Mouse (Mus musculus): ENCODE measurements at regions not wholly inside any gene's neighbourhood (a gene's known extent, or its start where the extent isn't known, plus 50 kb on each side); places are given as distances from the start of the nearest gene placed in this dataset.

- no peak for DNase-seq (ENCODE audit: low spot score in 2 of 2)
These were observed 108.4 kb upstream of the Fbxo11 start for GRCm38 (mm10) chr17:88173354-88174032.

- DNase-seq (ENCODE audit: low spot score in 2 of 2): peak in 1 of 2 experiments; percentile 13
These were observed 109.2 kb upstream of the Fbxo11 start for GRCm38 (mm10) chr17:88174242-88174679.

GRCm38 (mm10) chr17:88175951-88176623, 111.0 kb upstream of the Fbxo11 start:
- no peak for DNase-seq (ENCODE audit: low spot score in 2 of 2)

- peak in 1 of 2 experiments; percentile 18 for DNase-seq (ENCODE audit: low spot score in 2 of 2)
These were observed 125.6 kb upstream of the Fbxo11 start for GRCm38 (mm10) chr17:88190735-88191134.

- no peak for DNase-seq (ENCODE audit: low spot score in 2 of 2)
These were observed 126.4 kb upstream of the Fbxo11 start for GRCm38 (mm10) chr17:88191444-88191843.

GRCm38 (mm10) chr17:88191930-88192807, 127.1 kb upstream of the Fbxo11 start:
- DNase-seq (ENCODE audit: low spot score in 2 of 2): no peak

- DNase-seq (ENCODE audit: low spot score in 2 of 2): no peak
These were observed 129.6 kb upstream of the Fbxo11 start for GRCm38 (mm10) chr17:88194693-88195092.

- no peak for DNase-seq (ENCODE audit: low spot score in 2 of 2)
These were observed 130.2 kb upstream of the Fbxo11 start for GRCm38 (mm10) chr17:88195303-88195702.

- DNase-seq (ENCODE audit: low spot score in 2 of 2): no peak
These were observed 130.8 kb upstream of the Fbxo11 start for GRCm38 (mm10) chr17:88195893-88196292.

- DNase-seq (ENCODE audit: low spot score in 2 of 2): no peak
These were observed 131.2 kb upstream of the Fbxo11 start for GRCm38 (mm10) chr17:88196322-88196721.

GRCm38 (mm10) chr17:88197381-88197780, 132.3 kb upstream of the Fbxo11 start:
- DNase-seq (ENCODE audit: low spot score in 2 of 2): peak in 1 of 2 experiments; percentile 14

GRCm38 (mm10) chr17:88201249-88201970, 136.3 kb upstream of the Fbxo11 start:
- peak; percentile 9 to 14 for DNase-seq (ENCODE audit: low spot score in 2 of 2)

- no peak for DNase-seq (ENCODE audit: low spot score in 2 of 2)
These were observed 137.1 kb upstream of the Fbxo11 start for GRCm38 (mm10) chr17:88202214-88202613.

- DNase-seq (ENCODE audit: low spot score in 2 of 2): no peak
These were observed 144.5 kb upstream of the Fbxo11 start for GRCm38 (mm10) chr17:88209565-88209964.

GRCm38 (mm10) chr17:88212121-88212520, 147.0 kb upstream of the Fbxo11 start:
- DNase-seq (ENCODE audit: low spot score in 2 of 2): no peak

GRCm38 (mm10) chr17:88214746-88215145, 149.7 kb upstream of the Fbxo11 start:
- DNase-seq (ENCODE audit: low spot score in 2 of 2): peak; percentile 25 to 39

- no peak for DNase-seq (ENCODE audit: low spot score in 2 of 2)
These were observed 157.4 kb upstream of the Fbxo11 start for GRCm38 (mm10) chr17:88222379-88222955.

GRCm38 (mm10) chr17:88240476-88240875, 175.4 kb upstream of the Fbxo11 start:
- DNase-seq (ENCODE audit: low spot score in 2 of 2): no peak

GRCm38 (mm10) chr17:88248625-88249024, 183.5 kb upstream of the Fbxo11 start:
- DNase-seq (ENCODE audit: low spot score in 2 of 2): no peak

GRCm38 (mm10) chr17:88251949-88252521, 186.9 kb upstream of the Fbxo11 start:
- DNase-seq (ENCODE audit: low spot score in 2 of 2): peak; percentile 50
